Mouse (Mus musculus) ES-E14 (cell line): ENCODE data around the gene Mapkap1. TPM values are rescaled to one million over a fixed set of nuclear protein-coding genes. Genes with fewer than 3 reads are reported as not detected.

Experiments
- DNase-seq: peaks from one replicate; pipeline ENCODE4 v3.0.0-alpha.2; 2013; ENCODE audit warnings: low read depth, low spot score
- H3K27ac ChIP-seq: 2 replicates; pipeline ENCODE4 v1.5.1; 2012; ENCODE audit warnings: low read depth, mild to moderate bottlenecking, low read length, moderate library complexity, mixed read lengths; ENCODE audit not compliant: poor library complexity, insufficient read depth, severe bottlenecking
- H3K36me3 ChIP-seq: 2 replicates; pipeline ENCODE4 v1.6.1; 2012; ENCODE audit warnings: mild to moderate bottlenecking, low read length, moderate library complexity, mixed read lengths; ENCODE audit not compliant: control insufficient read depth, poor library complexity, insufficient read depth, severe bottlenecking
- H3K4me1 ChIP-seq, 2 experiments: fragments of 150-350 bp in 1 of 2; sonication (generic) in 1 of 2; 2 replicates each; pipeline ENCODE4 v1.6.1; 2012; ENCODE audit warnings: low read length in 2 of 2, mild to moderate bottlenecking in 1 of 2, mixed read lengths in 1 of 2; ENCODE audit not compliant: control insufficient read depth in 2 of 2, insufficient read depth in 2 of 2, poor library complexity in 1 of 2
- H3K4me3 ChIP-seq, 2 experiments: fragments of 150-350 bp in 1 of 2; sonication (generic) in 1 of 2; 2 replicates each; pipeline ENCODE4 v1.5.1; 2012; ENCODE audit warnings: low read length in 2 of 2, low read depth in 1 of 2, mild to moderate bottlenecking in 1 of 2, mixed read lengths in 1 of 2; ENCODE audit not compliant: insufficient read depth in 1 of 2, poor library complexity in 1 of 2, severe bottlenecking in 1 of 2
- H3K9ac ChIP-seq: 2 replicates; pipeline ENCODE4 v1.6.1; 2012; ENCODE audit warnings: low read depth, mild to moderate bottlenecking, low read length, mixed read lengths; ENCODE audit not compliant: poor library complexity, insufficient read depth, severe bottlenecking
- H3K9me3 ChIP-seq: fragments of 150-350 bp; sonication (generic); 2 replicates; pipeline ENCODE4 v1.6.1; 2012; ENCODE audit warnings: low read depth, mild to moderate bottlenecking, low read length; ENCODE audit not compliant: control insufficient read depth, insufficient read depth
- CHD2 ChIP-seq: IDR thresholded peaks from 2 replicates; pipeline ENCODE4 v1.6.1; 2014; ENCODE audit warnings: mild to moderate bottlenecking, low read depth, low read length, inconsistent platforms
- HCFC1 ChIP-seq: IDR thresholded peaks from 2 replicates; pipeline ENCODE4 v1.6.1; 2012; ENCODE audit warnings: low read length, inconsistent platforms, borderline replicate concordance; ENCODE audit not compliant: insufficient read depth
- MAFK ChIP-seq: IDR thresholded peaks from 2 replicates; pipeline ENCODE4 v1.6.1; 2014; ENCODE audit warnings: mild to moderate bottlenecking, low read depth, low read length, inconsistent platforms; ENCODE audit not compliant: insufficient read depth
- ZC3H11A ChIP-seq: IDR thresholded peaks from 2 replicates; pipeline ENCODE4 v1.6.1; 2012; ENCODE audit warnings: low read depth, mild to moderate bottlenecking, inconsistent platforms, low read length, borderline replicate concordance
- ZNF384 ChIP-seq: IDR thresholded peaks from 2 replicates; pipeline ENCODE4 v1.6.1; 2012; ENCODE audit warnings: low read depth, low read length, inconsistent platforms
- in situ Hi-C, 2 experiments: fragments of 600-800 bp; cut with MboI; formaldehyde crosslinking; loops; one replicate each; pipeline ENCODE4 v1.15.1; 2025; ENCODE audit warnings: low sequenced_read_pairs in 2 of 2, inconsistent platforms in 1 of 2; ENCODE audit not compliant: unreplicated experiment in 2 of 2
- total RNA-seq: library from RNA; depleted of rRNA; stranded (reverse); fragments of 300-350 nt; gene quantifications from 2 replicates; pipeline ENCODE4 v1.2.3, GENCODE M21; 2012

The Mapkap1 gene
- total RNA-seq, 1 experiment: 47.3 TPM

- Histone ChIP-seq H3K9me3 (no peaks in the 10 kb centered on the region), H3K27ac (no peak overlapping the region), H3K36me3 (peaks cover 2% of the 10 kb centered on the region; the same call in 1 of the 2 replicates), H3K4me1 (no peaks in the 10 kb centered on the region), H3K9ac (no peak overlapping the region), H3K4me3 (no peak overlapping the region)
- in situ Hi-C loops: no loop called here
- DNase-seq: no peak
- TF ChIP-seq ZNF384: no peak
- no peak for TF ChIP-seq CHD2
- no peak for TF ChIP-seq MAFK
- no peak for TF ChIP-seq ZC3H11A
- TF ChIP-seq HCFC1: no peak
Measured at GRCm38 (mm10) chr2:34560146-34560545, 153.6 kb downstream of the Mapkap1 start.

DNA sequence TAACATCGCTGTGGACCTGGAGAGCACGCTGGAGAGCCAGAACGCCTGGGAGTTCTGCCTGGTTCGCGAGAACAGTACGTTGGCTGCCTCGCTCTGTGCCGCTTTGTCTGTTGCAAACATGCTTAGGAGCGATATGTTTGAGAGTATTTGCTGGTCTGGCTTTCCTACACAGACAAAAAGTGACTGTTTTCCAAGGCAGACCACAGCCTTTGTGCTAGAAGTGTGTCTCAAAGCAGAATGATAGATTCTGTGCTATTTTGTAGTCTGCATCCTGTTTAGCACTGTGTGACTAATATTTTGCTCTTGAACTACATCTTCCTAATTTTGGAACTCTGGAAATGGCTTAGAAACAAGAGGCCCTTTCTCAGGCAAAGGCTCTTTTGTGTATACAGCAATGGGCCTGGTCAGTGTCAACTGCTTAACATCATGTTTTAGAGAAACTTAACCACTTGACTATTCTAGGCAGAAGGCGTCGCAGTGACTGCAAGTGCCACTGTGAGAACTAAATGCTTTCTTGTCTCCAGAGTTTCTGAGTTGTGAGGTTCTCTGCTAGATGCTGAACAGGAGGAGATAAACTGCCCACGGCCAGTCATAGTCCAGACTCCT is 156.6 kb downstream of the Mapkap1 start:
- TF ChIP-seq CHD2 (no peak), MAFK (no peak), ZC3H11A (no peak), ZNF384 (no peak), HCFC1 (no peak)
- no peak overlapping the region for H3K4me3 ChIP-seq
- H3K9me3 ChIP-seq: no peaks in the 10 kb centered on the region
- in situ Hi-C loops: no loop called here
- no peak overlapping the region for H3K9ac ChIP-seq
- H3K36me3 ChIP-seq: peaks cover 2% of the 10 kb centered on the region; the same call in 1 of the 2 replicates
- H3K4me1 ChIP-seq: no peaks in the 10 kb centered on the region
- no peak overlapping the region for H3K27ac ChIP-seq
- no peak for DNase-seq

GRCm38 (mm10) chr2:34563865-34564264 is 157.3 kb downstream of the Mapkap1 start:
- Histone ChIP-seq H3K9ac (no peak overlapping the region), H3K9me3 (no peaks in the 10 kb centered on the region), H3K4me1 (no peaks in the 10 kb centered on the region), H3K4me3 (no peak overlapping the region), H3K27ac (no peak overlapping the region), H3K36me3 (peaks cover 2% of the 10 kb centered on the region; the same call in 1 of the 2 replicates)
- in situ Hi-C loops: no loop called here
- no peak for DNase-seq
- TF ChIP-seq HCFC1 (no peak), ZC3H11A (no peak), MAFK (no peak), ZNF384 (no peak), CHD2 (no peak)

GRCm38 (mm10) chr2:34566146-34566545 is 159.6 kb downstream of the Mapkap1 start:
- Histone ChIP-seq H3K4me3 (no peak overlapping the region), H3K9me3 (no peaks in the 10 kb centered on the region), H3K36me3 (0 out of 2 replicates have a peak, but pooled peaks cover 2% of the 10 kb centered on the region), H3K9ac (no peak overlapping the region), H3K27ac (no peak overlapping the region), H3K4me1 (peaks cover 0 to 7% of the 10 kb centered on the region in 2 experiments; a peak in 2 of 4 replicates)
- no peak for DNase-seq
- TF ChIP-seq ZNF384: no peak
- TF ChIP-seq HCFC1: no peak
- no peak for TF ChIP-seq CHD2
- TF ChIP-seq MAFK: no peak
- TF ChIP-seq ZC3H11A: no peak
- in situ Hi-C loops: no loop called here

DNA sequence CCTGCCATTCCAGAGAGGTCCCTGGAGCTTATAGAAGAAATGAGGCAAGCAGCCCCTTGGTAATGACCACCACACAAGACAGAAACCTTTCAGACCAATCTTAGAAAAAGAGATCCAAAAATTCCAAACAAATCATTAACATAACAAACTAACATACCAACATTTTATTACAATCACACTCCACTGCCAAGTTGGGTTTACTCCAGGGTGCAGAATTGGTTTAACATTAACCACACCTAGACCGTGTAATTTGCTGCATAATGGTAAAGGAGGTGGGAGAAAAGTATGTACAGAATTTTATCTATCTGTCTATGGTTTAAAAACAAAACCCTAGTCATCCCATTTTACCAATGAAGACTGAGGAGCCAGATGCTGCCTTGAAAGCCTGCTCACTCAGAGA is 160.0 kb downstream of the Mapkap1 start:
- H3K4me1 ChIP-seq: peaks cover 0 to 7% of the 10 kb centered on the region in 2 experiments; a peak in 2 of 4 replicates
- in situ Hi-C loops: no loop called here
- TF ChIP-seq HCFC1 (no peak), ZNF384 (no peak), ZC3H11A (no peak), MAFK (no peak), CHD2 (no peak)

More for the DNA sequence above, 160.0 kb downstream of the Mapkap1 start:
- Histone ChIP-seq H3K9me3 (no peaks in the 10 kb centered on the region), H3K9ac (no peak overlapping the region), H3K27ac (no peak overlapping the region), H3K36me3 (0 out of 2 replicates have a peak, but pooled peaks cover 2% of the 10 kb centered on the region), H3K4me3 (no peak overlapping the region)
- DNase-seq: no peak
